Mouse (Mus musculus): ENCODE measurements at regions not wholly inside any gene's neighbourhood (a gene's known extent, or its start where the extent isn't known, plus 50 kb on each side); places are given as distances from the start of the nearest gene placed in this dataset.

DNA sequence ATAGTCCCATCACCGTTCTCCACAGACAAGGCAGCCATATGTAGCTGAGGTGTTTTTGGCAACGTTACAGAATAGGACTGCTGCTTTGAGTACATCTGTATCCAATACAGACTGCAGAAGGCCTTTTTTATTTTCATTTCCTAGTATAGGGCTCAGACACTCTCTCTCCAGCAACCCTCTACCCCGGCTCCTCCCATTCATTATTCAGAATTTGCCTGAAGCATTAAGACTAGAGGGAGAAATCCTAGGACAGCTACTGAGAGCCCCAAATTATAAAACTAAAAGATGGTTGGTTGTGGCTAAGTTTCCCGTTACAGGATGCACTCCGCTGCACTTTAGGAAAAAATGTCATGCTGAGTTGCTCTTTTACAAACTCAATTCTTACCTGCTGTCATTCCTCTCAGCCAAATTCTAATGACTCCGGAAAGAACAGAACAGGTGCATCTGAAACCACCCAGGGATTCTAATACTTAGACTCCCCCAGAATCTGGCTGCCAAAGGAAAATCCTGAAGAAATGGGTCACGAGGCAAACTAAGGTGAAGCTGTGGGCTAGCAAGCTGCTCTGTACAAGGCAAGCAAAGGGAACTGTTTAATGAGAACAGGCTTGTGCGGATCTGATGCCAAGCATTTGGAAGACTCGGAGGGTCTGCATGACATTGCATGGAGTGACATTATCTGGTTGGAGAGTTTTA lies 189.1 kb upstream of the Dph6 start:
- 41% methylated on average over 9 of the region's 9 CpGs for WGBS
- H3K4me3 ChIP-seq, result no peak overlapping the region

DNA sequence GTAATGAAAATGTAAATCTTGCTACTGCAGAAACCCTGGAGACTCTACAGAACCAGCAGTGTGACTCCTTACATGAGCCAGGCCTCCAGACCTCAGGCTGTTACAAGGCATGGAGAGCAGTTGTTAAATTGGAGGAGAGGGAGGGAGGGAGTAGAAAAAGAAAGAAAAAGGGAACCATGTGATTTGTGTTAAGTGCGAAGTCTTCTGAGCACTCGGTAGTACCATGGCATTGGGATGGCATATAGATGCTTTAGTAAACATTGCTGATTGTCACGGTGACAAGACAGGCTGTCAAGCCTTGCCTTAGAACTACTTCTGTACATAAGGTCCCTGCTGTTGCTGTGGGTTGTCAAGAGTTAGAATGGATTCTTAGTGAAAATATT lies 189.6 kb upstream of the Dph6 start:
- Histone ChIP-seq H3K27me3 (no peaks in the 10 kb centered on the region), H3K4me1 (no peaks in the 10 kb centered on the region; the same call in 1 of the 2 replicates), H3K4me2 (no peak overlapping the region), H3K27ac (no peak overlapping the region), H3K9ac (no peak overlapping the region), H3K9me3 (no peaks in the 10 kb centered on the region), H3K4me3 (no peak overlapping the region), H3K36me3 (no peaks in the 10 kb centered on the region)
- ATAC-seq (ENCODE audit: insufficient number of reproducible peaks, insufficient read depth, low FRiP score, low TSS enrichment, low read depth), result no peak
- 57% methylated on average over 3 of the region's 3 CpGs for WGBS

More for the DNA sequence above, 189.1 kb upstream of the Dph6 start:
- no peak overlapping the region for H3K4me2 ChIP-seq
- ATAC-seq (ENCODE audit: insufficient number of reproducible peaks, insufficient read depth, low FRiP score, low TSS enrichment, low read depth), result no peak
- H3K4me1 ChIP-seq, result no peaks in the 10 kb centered on the region; the same call in 1 of the 2 replicates
- H3K36me3 ChIP-seq, result no peaks in the 10 kb centered on the region
- no peak overlapping the region for H3K27ac ChIP-seq
- H3K27me3 ChIP-seq, result no peaks in the 10 kb centered on the region
- H3K9me3 ChIP-seq, result no peaks in the 10 kb centered on the region
- no peak overlapping the region for H3K9ac ChIP-seq

DNA sequence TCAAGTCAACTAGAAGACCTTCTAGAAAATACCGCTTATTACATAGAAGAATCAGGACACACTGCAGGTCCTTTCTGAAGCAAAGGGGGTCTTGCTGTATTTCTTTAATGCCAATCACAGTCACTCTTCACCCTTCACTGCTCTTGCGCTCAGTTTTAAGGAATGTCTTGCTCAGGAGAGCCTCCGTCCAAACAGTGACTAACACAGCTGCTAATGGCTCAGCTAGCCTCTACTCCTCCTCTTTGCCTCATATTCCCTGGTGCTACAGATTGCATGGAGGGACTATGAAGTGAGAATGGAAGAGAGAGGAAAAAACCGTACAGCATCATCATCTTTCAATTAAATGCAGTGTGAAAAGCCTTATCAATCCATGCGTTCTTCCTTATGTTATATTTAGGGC lies 193.7 kb upstream of the Dph6 start:
- ATAC-seq (ENCODE audit: insufficient number of reproducible peaks, insufficient read depth, low FRiP score, low TSS enrichment, low read depth), result no peak
- Histone ChIP-seq H3K4me1 (peaks cover under 1% of the 10 kb centered on the region; the same call in 1 of the 2 replicates), H3K9me3 (no peaks in the 10 kb centered on the region), H3K27me3 (no peaks in the 10 kb centered on the region), H3K4me3 (no peak overlapping the region), H3K4me2 (no peak overlapping the region), H3K9ac (no peak overlapping the region), H3K27ac (no peak overlapping the region), H3K36me3 (no peaks in the 10 kb centered on the region)
- 90% methylated on average over 5 of the region's 5 CpGs for WGBS

DNA sequence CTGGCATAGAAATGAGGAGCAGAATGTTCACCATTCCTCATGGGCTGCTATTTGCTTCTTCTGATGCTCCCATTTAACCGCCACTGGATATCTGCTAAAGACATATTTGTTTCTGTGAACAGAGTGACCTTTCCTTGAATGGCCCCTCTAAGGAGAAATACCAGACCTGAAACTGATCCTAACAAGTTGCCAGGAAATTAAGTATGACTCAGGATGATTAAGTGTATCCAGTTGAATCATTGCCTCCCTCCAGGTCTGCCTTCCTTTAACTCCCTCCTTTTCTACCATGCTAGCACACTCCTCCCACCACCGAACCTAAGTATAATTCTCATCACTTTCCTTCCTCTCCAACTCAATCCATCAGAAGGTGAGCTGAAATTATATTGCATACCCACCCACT lies 194.2 kb upstream of the Dph6 start:
- H3K9me3 ChIP-seq, result no peaks in the 10 kb centered on the region
- no peak for ATAC-seq (ENCODE audit: insufficient number of reproducible peaks, insufficient read depth, low FRiP score, low TSS enrichment, low read depth)
- H3K4me1 ChIP-seq, result peaks cover 4% of the 10 kb centered on the region; the same call in 1 of the 2 replicates
- no peak overlapping the region for H3K4me2 ChIP-seq
- no peak overlapping the region for H3K9ac ChIP-seq
- no peak overlapping the region for H3K4me3 ChIP-seq
- H3K27ac ChIP-seq, result no peak overlapping the region
- 66% methylated on average over 2 of the region's 2 CpGs for WGBS
- H3K36me3 ChIP-seq, result no peaks in the 10 kb centered on the region
- no peaks in the 10 kb centered on the region for H3K27me3 ChIP-seq

DNA sequence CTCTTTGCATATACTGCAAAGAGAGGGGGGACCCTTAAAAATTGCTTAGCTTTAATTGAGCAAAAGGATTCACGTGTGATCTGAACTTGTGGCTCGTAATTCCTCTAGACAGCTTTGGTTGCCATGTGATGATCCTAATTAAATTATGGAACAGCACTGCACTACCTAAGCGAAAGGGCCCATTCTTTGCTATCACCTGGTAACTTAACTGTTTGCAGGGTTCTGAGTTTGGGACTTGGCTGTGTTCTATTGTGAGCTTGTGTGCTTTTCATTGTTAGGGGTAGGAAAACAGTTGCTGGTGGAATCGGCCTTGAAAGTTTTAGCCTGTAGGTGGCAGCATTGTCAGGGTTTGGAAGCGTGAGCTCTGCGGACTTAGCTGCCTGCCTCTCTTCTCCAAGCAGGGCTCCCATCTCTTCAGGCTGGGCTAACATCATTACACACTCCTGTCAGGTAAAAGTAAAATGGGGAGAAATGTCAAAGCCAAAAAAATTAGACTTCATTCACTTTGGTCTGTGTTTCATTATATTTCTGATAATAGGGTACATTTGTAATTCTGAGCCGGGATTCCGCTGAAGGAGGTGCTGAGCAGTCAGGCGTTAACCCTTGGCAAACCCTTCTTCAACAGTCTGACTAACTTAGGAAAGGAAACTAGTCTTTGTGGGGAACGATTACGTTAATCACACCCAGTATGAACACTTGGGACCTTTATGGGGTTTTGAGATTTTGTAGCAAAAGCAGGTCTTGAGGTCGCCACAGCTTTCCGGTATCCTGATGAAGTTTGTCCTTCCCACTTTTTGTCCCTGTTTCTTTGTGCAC lies 199.2 kb upstream of the Dph6 start:
- H3K9me3 ChIP-seq, result no peaks in the 10 kb centered on the region
- H3K4me3 ChIP-seq, result no peak overlapping the region
- peaks cover 4% of the 10 kb centered on the region; the same call in 1 of the 2 replicates for H3K4me1 ChIP-seq
- no peaks in the 10 kb centered on the region for H3K36me3 ChIP-seq
- H3K9ac ChIP-seq, result no peak overlapping the region
- 26% methylated on average over 13 of the region's 13 CpGs for WGBS
- ATAC-seq (ENCODE audit: insufficient number of reproducible peaks, insufficient read depth, low FRiP score, low TSS enrichment, low read depth), result peak; percentile 78
- peak overlapping the region; percentile 28 for H3K4me2 ChIP-seq
- no peak overlapping the region for H3K27ac ChIP-seq
- H3K27me3 ChIP-seq, result no peaks in the 10 kb centered on the region

DNA sequence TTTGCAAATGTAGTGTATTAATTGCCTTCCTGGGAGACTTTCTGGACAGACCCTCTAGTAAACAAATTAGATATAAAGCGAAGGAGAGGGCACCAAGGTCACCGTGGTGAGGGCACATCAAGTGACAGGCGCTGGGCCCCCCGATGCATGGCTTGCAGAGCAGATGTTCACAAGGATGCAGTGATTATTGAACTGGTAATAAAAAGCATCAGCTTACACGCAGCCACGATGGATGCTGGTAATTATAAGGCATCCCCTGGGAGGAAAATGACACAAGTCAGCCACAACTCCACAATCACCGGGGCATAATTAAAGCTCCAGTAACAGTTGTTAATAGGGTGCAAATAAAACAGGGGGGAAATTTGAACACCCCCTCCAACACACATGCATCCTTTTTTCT lies 217.5 kb upstream of the Dph6 start:
- no peaks in the 10 kb centered on the region for H3K36me3 ChIP-seq
- ATAC-seq (ENCODE audit: insufficient number of reproducible peaks, insufficient read depth, low FRiP score, low TSS enrichment, low read depth), result no peak
- H3K4me2 ChIP-seq, result no peak overlapping the region
- no peak overlapping the region for H3K27ac ChIP-seq
- 18% methylated on average over 7 of the region's 7 CpGs for WGBS
- no peaks in the 10 kb centered on the region for H3K9me3 ChIP-seq
- H3K4me1 ChIP-seq, result peaks cover 6% of the 10 kb centered on the region; the same call in 1 of the 2 replicates
- H3K9ac ChIP-seq, result no peak overlapping the region
- no peak overlapping the region for H3K4me3 ChIP-seq
- H3K27me3 ChIP-seq, result no peaks in the 10 kb centered on the region

DNA sequence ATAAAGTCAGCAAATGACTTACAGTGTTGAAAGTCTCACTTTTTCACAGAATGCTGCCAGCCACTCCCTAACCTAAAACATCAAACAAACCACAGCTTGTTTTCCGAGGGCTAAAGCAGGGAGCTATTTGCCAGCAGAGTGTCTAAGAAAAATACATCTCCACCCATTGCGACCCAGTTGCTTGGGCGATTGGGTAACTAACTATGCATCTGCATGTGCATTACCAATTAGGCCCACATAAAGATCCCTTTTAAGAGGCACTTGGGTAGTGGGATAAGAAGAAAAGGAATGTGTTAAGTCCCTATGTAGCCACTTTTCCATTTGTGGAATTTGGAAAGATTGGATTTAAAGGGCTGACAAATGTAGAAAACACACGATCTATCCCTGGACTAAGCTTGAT lies 218.3 kb upstream of the Dph6 start:
- Histone ChIP-seq H3K27ac (no peak overlapping the region), H3K4me1 (peaks cover 6% of the 10 kb centered on the region; the same call in 1 of the 2 replicates), H3K9me3 (no peaks in the 10 kb centered on the region), H3K9ac (no peak overlapping the region), H3K27me3 (no peaks in the 10 kb centered on the region), H3K36me3 (no peaks in the 10 kb centered on the region), H3K4me3 (no peak overlapping the region), H3K4me2 (no peak overlapping the region)
- WGBS, result 43% methylated on average over 4 of the region's 4 CpGs
- ATAC-seq (ENCODE audit: insufficient number of reproducible peaks, insufficient read depth, low FRiP score, low TSS enrichment, low read depth), result no peak

DNA sequence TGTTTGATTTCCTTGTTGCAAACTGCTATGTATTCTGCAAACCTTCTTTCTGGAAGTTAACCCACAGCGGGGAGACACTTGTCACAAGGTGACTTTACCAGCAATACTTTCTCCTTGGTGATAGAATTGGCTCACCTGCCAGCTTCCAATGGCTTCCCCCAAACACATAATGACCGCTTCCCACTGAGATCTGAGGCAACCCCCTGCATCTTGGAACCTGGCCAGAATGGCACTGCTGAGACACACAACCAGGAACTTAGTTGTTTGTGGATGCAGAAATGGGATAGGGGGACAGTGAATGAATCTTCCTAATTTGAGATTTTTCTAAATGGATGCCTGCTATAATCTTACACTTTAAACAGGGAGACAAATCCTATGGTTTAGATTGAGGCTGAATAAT lies 224.3 kb upstream of the Dph6 start:
- WGBS, result 56% methylated on average over 2 of the region's 2 CpGs
- Histone ChIP-seq H3K4me1 (no peaks in the 10 kb centered on the region), H3K9me3 (no peaks in the 10 kb centered on the region), H3K27ac (no peak overlapping the region), H3K4me3 (no peak overlapping the region), H3K36me3 (no peaks in the 10 kb centered on the region), H3K27me3 (no peaks in the 10 kb centered on the region), H3K9ac (no peak overlapping the region), H3K4me2 (no peak overlapping the region)
- no peak for ATAC-seq (ENCODE audit: insufficient number of reproducible peaks, insufficient read depth, low FRiP score, low TSS enrichment, low read depth)

DNA sequence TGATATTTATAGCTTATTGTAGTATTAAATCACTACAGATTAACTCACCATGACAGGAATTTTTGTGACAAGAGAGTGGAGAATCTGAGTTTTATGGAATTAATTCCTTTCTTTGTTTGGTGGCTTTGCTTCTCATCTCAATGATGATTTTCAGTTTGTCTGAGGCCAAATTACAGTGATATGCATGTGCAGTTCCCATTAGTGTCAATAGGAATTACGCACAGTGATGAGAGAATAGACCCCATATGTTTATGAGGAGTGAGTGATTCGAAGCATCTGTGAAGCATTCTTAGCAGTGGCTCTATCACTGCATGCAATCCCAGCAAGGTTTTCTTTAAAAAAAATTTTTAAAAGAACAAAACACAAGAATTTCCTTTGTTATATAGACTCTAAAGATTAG lies 225.0 kb upstream of the Dph6 start:
- no peak overlapping the region for H3K9ac ChIP-seq
- WGBS, result 42% methylated on average over 2 of the region's 2 CpGs
- ATAC-seq (ENCODE audit: insufficient number of reproducible peaks, insufficient read depth, low FRiP score, low TSS enrichment, low read depth), result no peak

DNA sequence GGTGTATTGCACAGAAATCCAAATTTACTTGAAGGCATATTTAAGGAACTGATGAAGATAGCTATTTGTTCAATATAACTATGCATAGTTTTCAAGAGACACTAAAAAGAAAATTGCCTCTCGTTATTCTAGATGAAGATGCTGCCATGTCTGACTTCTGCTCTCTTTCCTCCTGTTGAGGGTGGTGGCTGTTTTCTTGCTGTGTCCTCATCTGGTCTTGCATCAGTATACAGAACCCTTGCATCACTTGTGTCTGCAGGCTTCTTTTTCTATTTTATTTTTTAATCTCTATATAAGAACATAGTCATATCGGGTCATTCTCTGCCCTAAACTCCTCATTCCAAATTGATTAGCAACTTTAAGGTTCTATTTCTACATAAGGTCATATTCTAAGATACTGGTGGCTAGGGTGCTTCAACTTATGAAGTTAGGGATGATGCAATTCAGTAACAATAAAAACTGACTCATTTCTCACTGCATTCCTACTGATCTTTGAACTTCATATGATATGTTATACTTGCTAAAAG lies 231.0 kb upstream of the Dph6 start:
- H3K36me3 ChIP-seq, result no peaks in the 10 kb centered on the region
- H3K27me3 ChIP-seq, result no peaks in the 10 kb centered on the region
- 90% methylated on average over 2 of the region's 2 CpGs for WGBS
- no peak overlapping the region for H3K4me2 ChIP-seq
- ATAC-seq (ENCODE audit: insufficient number of reproducible peaks, insufficient read depth, low FRiP score, low TSS enrichment, low read depth), result no peak
- H3K27ac ChIP-seq, result no peak overlapping the region
- H3K4me3 ChIP-seq, result no peak overlapping the region
- no peaks in the 10 kb centered on the region for H3K4me1 ChIP-seq
- H3K9me3 ChIP-seq, result no peaks in the 10 kb centered on the region
- no peak overlapping the region for H3K9ac ChIP-seq

More for the DNA sequence above, 225.0 kb upstream of the Dph6 start:
- Histone ChIP-seq H3K36me3 (no peaks in the 10 kb centered on the region), H3K4me3 (no peak overlapping the region), H3K4me1 (no peaks in the 10 kb centered on the region), H3K27me3 (no peaks in the 10 kb centered on the region), H3K27ac (no peak overlapping the region), H3K4me2 (no peak overlapping the region), H3K9me3 (no peaks in the 10 kb centered on the region)

DNA sequence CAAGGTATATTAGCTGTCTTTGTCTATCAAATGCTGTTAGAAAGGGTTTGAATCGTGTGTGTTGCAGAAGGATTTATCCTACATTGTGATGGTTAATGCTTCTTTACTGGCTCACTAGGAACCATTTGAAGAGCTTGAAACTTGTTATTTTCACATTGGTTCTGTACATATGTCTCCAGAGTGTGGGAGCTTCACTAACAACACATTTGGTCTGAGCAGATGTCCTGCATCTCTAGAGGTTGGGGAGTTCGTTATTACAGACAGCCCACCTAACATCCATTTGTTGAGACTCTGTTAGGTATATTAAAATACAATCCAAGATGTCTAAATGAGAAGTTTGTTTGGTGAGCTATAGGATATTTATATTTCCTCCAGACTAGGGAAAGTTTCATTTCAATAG lies 244.0 kb upstream of the Dph6 start:
- Histone ChIP-seq H3K9ac (no peak overlapping the region), H3K27me3 (no peaks in the 10 kb centered on the region), H3K4me3 (no peak overlapping the region), H3K4me1 (no peaks in the 10 kb centered on the region), H3K4me2 (no peak overlapping the region), H3K27ac (no peak overlapping the region), H3K9me3 (no peaks in the 10 kb centered on the region), H3K36me3 (no peaks in the 10 kb centered on the region)
- WGBS, result 86% methylated on average over 2 of the region's 2 CpGs
- ATAC-seq (ENCODE audit: insufficient number of reproducible peaks, insufficient read depth, low FRiP score, low TSS enrichment, low read depth), result no peak

All from embryonic facial prominence, embryonic 13.5 days (tissue).